Mouse (Mus musculus): ENCODE data around the gene Sphkap.

Gene Sphkap

GRCm38 (mm10) chr1:83408021-83408464, at the start of gene Sphkap:
TSS of gene Sphkap (minus strand) at chr1:83408200.
- DNase-seq: peak; percentile 22 to 25

GRCm38 (mm10) chr1:83451291-83451690, 43.3 kb upstream of the Sphkap start:
- no peak for DNase-seq

GRCm38 (mm10) chr1:83440422-83440821, 32.4 kb upstream of the Sphkap start:
- no peak for DNase-seq

GRCm38 (mm10) chr1:83433932-83434331, 25.9 kb upstream of the Sphkap start:
- DNase-seq: no peak

- no peak for DNase-seq
These were observed 21.9 kb upstream of the Sphkap start for GRCm38 (mm10) chr1:83429866-83430265.

- no peak for DNase-seq
These were observed 384 bp downstream of the Sphkap start for GRCm38 (mm10) chr1:83407616-83408015.

- no peak for DNase-seq
These were observed 984 bp downstream of the Sphkap start for GRCm38 (mm10) chr1:83406882-83407549.

GRCm38 (mm10) chr1:83401079-83401478, 6.9 kb downstream of the Sphkap start:
- DNase-seq: no peak

- no peak for DNase-seq
These were observed 11.7 kb downstream of the Sphkap start for GRCm38 (mm10) chr1:83396284-83396683.

- DNase-seq: peak in 1 of 2 experiments; percentile 26
These were observed 12.4 kb downstream of the Sphkap start for GRCm38 (mm10) chr1:83395559-83395958.

- DNase-seq: no peak
These were observed 18.6 kb downstream of the Sphkap start for GRCm38 (mm10) chr1:83389419-83389818.

- DNase-seq: no peak
These were observed 30.6 kb downstream of the Sphkap start for GRCm38 (mm10) chr1:83377404-83377803.

- DNase-seq: no peak
These were observed 41.5 kb downstream of the Sphkap start for GRCm38 (mm10) chr1:83366456-83366855.

GRCm38 (mm10) chr1:83362168-83362567, 45.8 kb downstream of the Sphkap start:
- no peak for DNase-seq

GRCm38 (mm10) chr1:83346453-83346852, 61.5 kb downstream of the Sphkap start:
- peak; percentile 13 to 17 for DNase-seq

- peak; percentile 3 to 42 for DNase-seq
These were observed 62.4 kb downstream of the Sphkap start for GRCm38 (mm10) chr1:83345572-83345971.

GRCm38 (mm10) chr1:83345069-83345468, 62.9 kb downstream of the Sphkap start:
- no peak for DNase-seq

GRCm38 (mm10) chr1:83342726-83343250, 65.2 kb downstream of the Sphkap start:
- DNase-seq: no peak

- no peak for DNase-seq
These were observed 68.6 kb downstream of the Sphkap start for GRCm38 (mm10) chr1:83339358-83339757.

GRCm38 (mm10) chr1:83316917-83317316, 91.1 kb downstream of the Sphkap start:
- DNase-seq: no peak

- DNase-seq: peak in 1 of 2 experiments; percentile 19
These were observed 92.9 kb downstream of the Sphkap start for GRCm38 (mm10) chr1:83315146-83315545.

GRCm38 (mm10) chr1:83311607-83312295, 96.2 kb downstream of the Sphkap start:
- no peak for DNase-seq

- no peak for DNase-seq
These were observed 110.6 kb downstream of the Sphkap start for GRCm38 (mm10) chr1:83297137-83298076.

All from lung, postnatal 4 days (tissue).